ENCODE assay signal across 9 mouse cellular contexts in genomic region chr19:6428501-6429200, GRCm38 (mm10). TPM values are rescaled to one million over a fixed set of nuclear protein-coding genes. Genes with fewer than 3 reads are reported as not detected.
DNase-seq lines count a peak whose midpoint lies in the region; ATAC-seq lines count a peak whose summit lies in the region.
"Had no signal": no experiment of that assay in that cellular context is flagged by ENCODE, and none has a peak within 500 bp of the region (broad histone marks: within the 10 kb centered on the region; RNA-seq: fewer than 3 reads in every experiment).

No protein-coding gene starts in this region.

- H3K4me2 ChIP-seq in heart, embryonic 13.5 days: peak overlapping the region; percentile 63
- peak overlapping the region; percentile 48 for H3K4me2 ChIP-seq in midbrain, embryonic 15.5 days

- no peak overlapping the region for H3K27ac ChIP-seq in heart, embryonic 13.5 days (replicated peaks)
- H3K27ac ChIP-seq in midbrain, embryonic 15.5 days: no peak overlapping the region

- no peak for ATAC-seq in heart, embryonic 13.5 days (ENCODE audit: extremely low read depth, insufficient number of reproducible peaks, low FRiP score, low TSS enrichment)
- peak; percentile 68 for ATAC-seq in common myeloid progenitor, adult 5-6 weeks (replicated peaks; ENCODE audit: low read depth, poor library complexity, severe bottlenecking)
- ATAC-seq in midbrain, embryonic 15.5 days (replicated peaks): peak; percentile 29; the same call in 1 of the 2 replicates
- ATAC-seq in frontal cortex, adult (ENCODE audit: low TSS enrichment): no peak
- ATAC-seq: Patski had no signal

- H3K4me3 ChIP-seq in heart, embryonic 13.5 days: peak overlapping the region; percentile 42
- H3K4me3 ChIP-seq in midbrain, embryonic 15.5 days: peak overlapping the region; percentile 26

- H3K27me3 ChIP-seq in heart, embryonic 13.5 days (replicated peaks): peaks cover 99% of the 10 kb centered on the region
- 0 out of 2 replicates have a peak, but pooled peaks cover 3% of the 10 kb centered on the region for H3K27me3 ChIP-seq in midbrain, embryonic 15.5 days (replicated peaks)

- no peaks in the 10 kb centered on the region for H3K36me3 ChIP-seq in heart, embryonic 13.5 days
- H3K36me3 ChIP-seq in midbrain, embryonic 15.5 days (replicated peaks): no peaks in the 10 kb centered on the region

- no peak overlapping the region for H3K9ac ChIP-seq in heart, embryonic 13.5 days
- peak overlapping the region; percentile 31 for H3K9ac ChIP-seq in midbrain, embryonic 15.5 days

- peaks cover 17% of the 10 kb centered on the region for H3K4me1 ChIP-seq in heart, embryonic 13.5 days
- H3K4me1 ChIP-seq in midbrain, embryonic 15.5 days: peaks cover 84% of the 10 kb centered on the region

- WGBS in heart, embryonic 13.5 days: under 1% methylated on average over 60 of the region's 60 CpGs
- 3% methylated on average over 59 of the region's 60 CpGs for WGBS in midbrain, embryonic 15.5 days

- no peak for DNase-seq in heart, adult 18-20 months
- peak; percentile 80 for DNase-seq in induced T-regulatory cell, adult 2 months (ENCODE audit: low read depth)
- peak; percentile 68 for DNase-seq in thymus, postnatal 25 days
- DNase-seq in layer of hippocampus, adult 9-10 months (ENCODE audit: low spot score): no peak

- no peaks in the 10 kb centered on the region for H3K9me3 ChIP-seq in heart, embryonic 13.5 days
- H3K9me3 ChIP-seq in midbrain, embryonic 15.5 days: no peaks in the 10 kb centered on the region

RNA-seq across cellular contexts. Expression of gene Nrxn2, which starts 10.1 kb away (rescaled TPM):
- 0.52 and 0.70 TPM in 2 replicates for polyA plus RNA-seq in heart, embryonic 13.5 days (2015; fragmentation: Nextera tagmentation; extraction: Ambion mirVana)
- total RNA-seq in heart, adult 18-20 months (2021): 1 to 10 TPM; 4.3 to 4.8 TPM
- total RNA-seq in common myeloid progenitor, adult 5-6 weeks (2017): not detected in 2 replicates
- polyA plus RNA-seq in midbrain, embryonic 15.5 days (2015; fragmentation: Nextera tagmentation; extraction: Ambion mirVana): 44.6 and 44.9 TPM in 2 replicates
- polyA plus RNA-seq: Patski had no signal

RNA-seq across cellular contexts. Expression of gene Rasgrp2, which starts 29.5 kb away (rescaled TPM):
- 38.4 and 53.6 TPM in 2 replicates for polyA plus RNA-seq in heart, embryonic 13.5 days (2015; fragmentation: Nextera tagmentation; extraction: Ambion mirVana)
- 10 to 100 TPM; 37.7 to 53.4 TPM for total RNA-seq in heart, adult 18-20 months (2021)
- total RNA-seq in common myeloid progenitor, adult 5-6 weeks (2017): 116 and 137 TPM in 2 replicates
- polyA plus RNA-seq in midbrain, embryonic 15.5 days (2015; fragmentation: Nextera tagmentation; extraction: Ambion mirVana): 73.1 and 93.6 TPM in 2 replicates

RNA-seq across cellular contexts. Expression of gene Pygm, which starts 44.5 kb away (rescaled TPM):
- polyA plus RNA-seq in heart, embryonic 13.5 days (2015; fragmentation: Nextera tagmentation; extraction: Ambion mirVana): 203 and 219 TPM in 2 replicates
- 1,000 to 10,000 TPM; 1,224 to 1,269 TPM for total RNA-seq in heart, adult 18-20 months (2021)
- 0.10 and 0.87 TPM in 2 replicates for total RNA-seq in common myeloid progenitor, adult 5-6 weeks (2017)
- polyA plus RNA-seq in midbrain, embryonic 15.5 days (2015; fragmentation: Nextera tagmentation; extraction: Ambion mirVana): 5.9 and 9.5 TPM in 2 replicates

Comparison
In these comparisons a context has a peak if more than half of its experiments do, and no peak if none do; other contexts are left out.
1. ATAC-seq: peak in common myeloid progenitor, adult 5-6 weeks (single experiment) and midbrain, embryonic 15.5 days (single experiment); none in heart, embryonic 13.5 days (single experiment) and frontal cortex, adult (single experiment).
2. DNase-seq: peak in induced T-regulatory cell, adult 2 months (single experiment) and thymus, postnatal 25 days (single experiment); none in heart, adult 18-20 months (0 of 2) and layer of hippocampus, adult 9-10 months (single experiment).
3. RNA of gene Pygm, which starts 44.5 kb away (total RNA-seq): 1,224 to 1,269 TPM in heart, adult 18-20 months; 0.10 to 0.87 TPM in common myeloid progenitor, adult 5-6 weeks; every median in the first group is over 100 times any median in the second.